Comparison of ENCODE assay signal across 20 mouse cellular contexts in genomic region chr1:73242290-73242689, GRCm38 (mm10).
A peak's percentile ranks its signal among the peaks of the same experiment; 100 is the strongest.
DNase-seq lines count a peak whose midpoint lies in the region; ATAC-seq and TF ChIP-seq lines count a peak whose summit lies in the region.
"Had no signal": no experiment of that assay in that cellular context is flagged by ENCODE, and none has a peak within 500 bp of the region (broad histone marks: within the 10 kb centered on the region; RNA-seq: fewer than 3 reads in every experiment).

No protein-coding gene starts in this region.

- no peak overlapping the region for H3ac ChIP-seq in myocyte (ENCODE audit: control insufficient read depth, insufficient read length)

- peak; percentile 51; the same call in 1 of the 2 replicates for ATAC-seq in limb, embryonic 13.5 days (ENCODE audit: low FRiP score, low read depth)
- no peak; the same call in 1 of the 2 replicates for ATAC-seq in embryonic facial prominence, embryonic 15.5 days (ENCODE audit: insufficient number of reproducible peaks, low FRiP score, low TSS enrichment, low read depth)
- ATAC-seq in inflammation-experienced regulatory T-cells, adult 6 months, result no peak
- ATAC-seq: forebrain, embryonic 15.5 days had no signal

- WGBS in limb, embryonic 13.5 days, result 68% methylated on average over 9 of the region's 9 CpGs
- WGBS in limb, embryonic 10.5 days, result 92% methylated on average over 9 of the region's 9 CpGs
- WGBS in embryonic facial prominence, embryonic 15.5 days, result 50% methylated on average over 9 of the region's 9 CpGs

- H3K4me1 ChIP-seq in limb, embryonic 13.5 days, result peaks cover 11% of the 10 kb centered on the region
- H3K4me1 ChIP-seq in limb, embryonic 10.5 days, result peaks cover 3% of the 10 kb centered on the region; the same call in 1 of the 2 replicates
- H3K4me1 ChIP-seq in embryonic facial prominence, embryonic 15.5 days, result 0 out of 2 replicates have a peak, but pooled peaks cover 4% of the 10 kb centered on the region
- H3K4me1 ChIP-seq: forebrain, embryonic 15.5 days had no signal

- H3K4me3 ChIP-seq in limb, embryonic 13.5 days, result no peak overlapping the region
- no peak overlapping the region for H3K4me3 ChIP-seq in limb, embryonic 10.5 days
- no peak overlapping the region for H3K4me3 ChIP-seq in embryonic facial prominence, embryonic 15.5 days (replicated peaks)
- H3K4me3 ChIP-seq in myocyte, result no peak overlapping the region
- H3K4me3 ChIP-seq: erythroblast, embryonic 14.5 days; forebrain, embryonic 15.5 days; heart, embryonic 12.5 days; hindbrain, embryonic 10.5 days had no signal

- no peaks in the 10 kb centered on the region for H3K9me3 ChIP-seq in limb, embryonic 13.5 days
- no peaks in the 10 kb centered on the region for H3K9me3 ChIP-seq in limb, embryonic 10.5 days (replicated peaks)
- H3K9me3 ChIP-seq in embryonic facial prominence, embryonic 15.5 days (replicated peaks), result no peaks in the 10 kb centered on the region
- H3K9me3 ChIP-seq: forebrain, embryonic 15.5 days; heart, embryonic 12.5 days; hindbrain, embryonic 10.5 days had no signal

- no peaks in the 10 kb centered on the region for H3K79me2 ChIP-seq in myocyte (ENCODE audit: control insufficient read depth, insufficient read depth)

- TF ChIP-seq POLR2A in myocyte (IDR thresholded peaks at IDR 0.05; ENCODE audit: insufficient read length, low read depth), result no peak

- no peak overlapping the region for H3K9ac ChIP-seq in limb, embryonic 13.5 days
- H3K9ac ChIP-seq in embryonic facial prominence, embryonic 15.5 days, result no peak overlapping the region
- H3K9ac ChIP-seq: forebrain, embryonic 15.5 days; heart, embryonic 12.5 days; hindbrain, embryonic 14.5 days had no signal

- H3K4me2 ChIP-seq in limb, embryonic 13.5 days (replicated peaks), result no peak overlapping the region
- H3K4me2 ChIP-seq in embryonic facial prominence, embryonic 15.5 days (replicated peaks), result no peak overlapping the region
- peak overlapping the region; percentile 9 for H3K4me2 ChIP-seq in myocyte (ENCODE audit: low read depth)
- H3K4me2 ChIP-seq: forebrain, embryonic 15.5 days; heart, embryonic 12.5 days; hindbrain, embryonic 14.5 days had no signal

- H3K27me3 ChIP-seq in limb, embryonic 13.5 days, result no peaks in the 10 kb centered on the region
- H3K27me3 ChIP-seq in limb, embryonic 10.5 days (ENCODE audit: low read depth, poor library complexity, severe bottlenecking), result no peaks in the 10 kb centered on the region
- no peaks in the 10 kb centered on the region for H3K27me3 ChIP-seq in embryonic facial prominence, embryonic 15.5 days
- no peaks in the 10 kb centered on the region for H3K27me3 ChIP-seq in myocyte (ENCODE audit: control insufficient read depth, insufficient read depth, insufficient read length)
- H3K27me3 ChIP-seq: forebrain, embryonic 15.5 days; heart, embryonic 12.5 days had no signal

- no peaks in the 10 kb centered on the region for H3K36me3 ChIP-seq in limb, embryonic 13.5 days
- no peaks in the 10 kb centered on the region for H3K36me3 ChIP-seq in limb, embryonic 10.5 days
- H3K36me3 ChIP-seq in embryonic facial prominence, embryonic 15.5 days, result no peaks in the 10 kb centered on the region
- no peaks in the 10 kb centered on the region for H3K36me3 ChIP-seq in myocyte (ENCODE audit: control insufficient read depth, insufficient read depth)
- H3K36me3 ChIP-seq: forebrain, embryonic 15.5 days; heart, embryonic 12.5 days; hindbrain, embryonic 10.5 days had no signal

- DNase-seq in cerebellum, postnatal 10 days, result peak; percentile 18 to 21
- no peak for DNase-seq in cerebellum, postnatal 36 days
- DNase-seq in limb, embryonic 10.5 days (ENCODE audit: low spot score), result no peak
- DNase-seq in lung, postnatal 10 days, result no peak
- DNase-seq: adrenal gland, adult 2 months; adrenal gland, postnatal 36 days; B cell, adult 2 months; cerebellum, adult 11-12 months; cerebellum, adult 9-10 months; gastrocnemius, postnatal 10 days; kidney, adult 11 months had no signal

- peak overlapping the region; percentile 61; the same call in 1 of the 2 replicates for H3K27ac ChIP-seq in limb, embryonic 13.5 days
- H3K27ac ChIP-seq in limb, embryonic 10.5 days, result no peak overlapping the region
- H3K27ac ChIP-seq in embryonic facial prominence, embryonic 15.5 days (replicated peaks), result peak overlapping the region; percentile 55; the same call in 1 of the 2 replicates
- H3K27ac ChIP-seq: forebrain, embryonic 15.5 days; hindbrain, embryonic 10.5 days; hindbrain, embryonic 14.5 days had no signal

TF ChIP-seq in myocyte, 11 proteins besides CTCF, POLR2A, EP300 and RAD21:
- TF ChIP-seq REST (IDR thresholded peaks at IDR 0.05; ENCODE audit: insufficient read depth, insufficient read length), result no peak
- TF ChIP-seq E2F4 (IDR thresholded peaks at IDR 0.05; ENCODE audit: insufficient read depth), result no peak
- no peak for TF ChIP-seq POLR2AphosphoS2 (IDR thresholded peaks at IDR 0.05; ENCODE audit: insufficient read length, low read depth)
- TF ChIP-seq MYOD1 (IDR thresholded peaks at IDR 0.05; ENCODE audit: control insufficient read depth in 1 of 3, insufficient read length in 2 of 3, low read depth in 2 of 3), result peak in 2 of 3 experiments; percentile 95 to 96
- no peak for TF ChIP-seq USF1 (IDR thresholded peaks at IDR 0.05; ENCODE audit: low read depth)
- no peak for TF ChIP-seq MAX (IDR thresholded peaks at IDR 0.05; ENCODE audit: low read depth)
- TF ChIP-seq MYOG (IDR thresholded peaks at IDR 0.05; ENCODE audit: control insufficient read depth in 1 of 3, insufficient read depth in 1 of 3, insufficient read length in 2 of 3, low read depth in 2 of 3), result peak; percentile 81 to 95 (median 81)
- no peak for TF ChIP-seq SRF (IDR thresholded peaks at IDR 0.05; ENCODE audit: control insufficient read depth, insufficient read length, low read depth)
- peak; percentile 89 for TF ChIP-seq TCF12 (IDR thresholded peaks at IDR 0.05; ENCODE audit: insufficient read depth, poor library complexity, severe bottlenecking)
- TF ChIP-seq TCF3 (IDR thresholded peaks at IDR 0.05; ENCODE audit: insufficient read length, low read depth), result peak; percentile 87
- 0 out of 2 replicates have a peak, but pooled peaks have one; percentile 13 for TF ChIP-seq CEBPB (IDR thresholded peaks at IDR 0.05; ENCODE audit: insufficient read depth, poor library complexity, severe bottlenecking)

Comparison
In these comparisons a context has a peak if more than half of its experiments do, and no peak if none do; other contexts are left out.
1. DNase-seq: peak in cerebellum, postnatal 10 days (2 of 2); none in cerebellum, postnatal 36 days (0 of 2), limb, embryonic 10.5 days (single experiment) and lung, postnatal 10 days (single experiment).